Comparison of ENCODE assay signal across 8 mouse cellular contexts in the genomic region with DNA sequence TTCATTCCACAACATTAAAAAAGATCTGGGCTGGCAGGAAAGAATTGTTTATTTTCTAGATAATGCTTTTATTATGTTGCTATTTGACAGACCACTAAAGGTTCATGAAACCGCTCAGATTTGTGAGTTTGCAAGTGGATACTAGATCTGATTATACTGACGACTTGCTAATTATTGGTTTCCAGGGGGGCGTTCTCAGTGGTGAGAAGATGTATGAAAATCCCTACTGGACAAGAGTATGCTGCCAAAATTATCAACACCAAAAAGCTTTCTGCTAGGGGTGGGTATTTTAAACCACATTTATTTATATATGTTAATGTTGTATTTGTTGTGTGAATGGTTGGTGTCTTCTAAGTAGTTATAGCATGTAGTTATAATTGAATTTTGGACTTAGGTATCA. TPM values are rescaled to one million over a fixed set of nuclear protein-coding genes. Genes with fewer than 3 reads are reported as not detected.
A peak's percentile ranks its signal among the peaks of the same experiment; 100 is the strongest.
DNase-seq lines count a peak whose midpoint lies in the region; ATAC-seq lines count a peak whose summit lies in the region.
"Had no signal": no experiment of that assay in that cellular context is flagged by ENCODE, and none has a peak within 500 bp of the region (broad histone marks: within the 10 kb centered on the region; RNA-seq: fewer than 3 reads in every experiment).

No protein-coding gene starts in this region.

- H3K4me2 ChIP-seq in liver, embryonic 11.5 days: peak overlapping the region; percentile 85
- H3K4me2 ChIP-seq in forebrain, embryonic 13.5 days: peak overlapping the region; percentile 69
- peak overlapping the region; percentile 32 for H3K4me2 ChIP-seq in intestine, embryonic 16.5 days (ENCODE audit: low read depth, low read length)
- H3K4me2 ChIP-seq in stomach, embryonic 14.5 days (replicated peaks; ENCODE audit: low read depth, low read length): peak overlapping the region; percentile 85

- no peaks in the 10 kb centered on the region for H3K9me3 ChIP-seq in liver, embryonic 11.5 days (ENCODE audit: control insufficient read depth, low read length)
- H3K9me3 ChIP-seq in forebrain, embryonic 13.5 days (replicated peaks): no peaks in the 10 kb centered on the region
- H3K9me3 ChIP-seq in intestine, embryonic 16.5 days (ENCODE audit: control insufficient read depth, low read length): no peaks in the 10 kb centered on the region
- no peaks in the 10 kb centered on the region for H3K9me3 ChIP-seq in stomach, embryonic 14.5 days (ENCODE audit: control insufficient read depth, low read depth, low read length)

- H3K36me3 ChIP-seq in liver, embryonic 11.5 days (ENCODE audit: control insufficient read depth, insufficient read depth, low read length): peaks cover 2% of the 10 kb centered on the region; the same call in 1 of the 2 replicates
- H3K36me3 ChIP-seq in forebrain, embryonic 13.5 days (ENCODE audit: poor library complexity, severe bottlenecking): no peaks in the 10 kb centered on the region
- no peaks in the 10 kb centered on the region for H3K36me3 ChIP-seq in intestine, embryonic 16.5 days (ENCODE audit: control insufficient read depth, insufficient read depth, low read length)
- H3K36me3 ChIP-seq in stomach, embryonic 14.5 days (ENCODE audit: control insufficient read depth, insufficient read depth, low read length): no peaks in the 10 kb centered on the region; the same call in 1 of the 2 replicates

- H3K27ac ChIP-seq in liver, embryonic 11.5 days (ENCODE audit: low read depth, low read length): no peak overlapping the region
- H3K27ac ChIP-seq in forebrain, embryonic 13.5 days: no peak overlapping the region
- no peak overlapping the region for H3K27ac ChIP-seq in intestine, embryonic 16.5 days (ENCODE audit: low read length)
- no peak overlapping the region for H3K27ac ChIP-seq in stomach, embryonic 14.5 days (ENCODE audit: low read length)

- H3K4me3 ChIP-seq in liver, embryonic 11.5 days (ENCODE audit: low read depth, low read length): no peak overlapping the region
- H3K4me3 ChIP-seq in forebrain, embryonic 13.5 days: peak overlapping the region; percentile 83
- peak overlapping the region; percentile 83; the same call in 1 of the 2 replicates for H3K4me3 ChIP-seq in intestine, embryonic 16.5 days (ENCODE audit: low read length)
- H3K4me3 ChIP-seq in stomach, embryonic 14.5 days (ENCODE audit: low read depth, low read length): peak overlapping the region; percentile 83

- no peak for ATAC-seq in liver, embryonic 11.5 days (replicated peaks; ENCODE audit: low FRiP score)
- ATAC-seq in forebrain, embryonic 13.5 days: no peak
- ATAC-seq in intestine, embryonic 16.5 days: no peak
- no peak for ATAC-seq in stomach, embryonic 14.5 days (ENCODE audit: insufficient number of reproducible peaks, insufficient read depth, low FRiP score, low read depth)
- ATAC-seq: Patski had no signal

- no peak for DNase-seq in liver, embryonic 11.5 days (ENCODE audit: low spot score)
- no peak for DNase-seq in liver
- no peak for DNase-seq in right cerebral cortex, postnatal 4 days
- no peak for DNase-seq in cerebellum, adult 9-11 months

- H3K9ac ChIP-seq in liver, embryonic 11.5 days (ENCODE audit: low read depth, low read length): no peak overlapping the region
- H3K9ac ChIP-seq in forebrain, embryonic 13.5 days: no peak overlapping the region
- no peak overlapping the region for H3K9ac ChIP-seq in intestine, embryonic 16.5 days (ENCODE audit: low read depth, low read length)
- no peak overlapping the region for H3K9ac ChIP-seq in stomach, embryonic 14.5 days (replicated peaks; ENCODE audit: low read depth, low read length)

- peaks cover 6% of the 10 kb centered on the region; the same call in 1 of the 2 replicates for H3K27me3 ChIP-seq in liver, embryonic 11.5 days (replicated peaks; ENCODE audit: control insufficient read depth, insufficient read depth, low read length)
- H3K27me3 ChIP-seq in forebrain, embryonic 13.5 days: no peaks in the 10 kb centered on the region
- H3K27me3 ChIP-seq in intestine, embryonic 16.5 days (replicated peaks; ENCODE audit: control insufficient read depth, insufficient read depth, low read length): no peaks in the 10 kb centered on the region
- no peaks in the 10 kb centered on the region for H3K27me3 ChIP-seq in stomach, embryonic 14.5 days (ENCODE audit: control insufficient read depth, insufficient read depth, low read length)
- H3K27me3 ChIP-seq: Patski had no signal

- no peaks in the 10 kb centered on the region for H3K4me1 ChIP-seq in liver, embryonic 11.5 days (replicated peaks; ENCODE audit: control insufficient read depth, insufficient read depth, low read length)
- peaks cover 18% of the 10 kb centered on the region; the same call in 1 of the 2 replicates for H3K4me1 ChIP-seq in forebrain, embryonic 13.5 days
- H3K4me1 ChIP-seq in intestine, embryonic 16.5 days (ENCODE audit: control insufficient read depth, insufficient read depth, low read length): peaks cover 6% of the 10 kb centered on the region
- H3K4me1 ChIP-seq in stomach, embryonic 14.5 days (ENCODE audit: control insufficient read depth, insufficient read depth, low read length): 0 out of 2 replicates have a peak, but pooled peaks cover 6% of the 10 kb centered on the region

- 61% methylated on average over 3 of the region's 3 CpGs for WGBS in liver, embryonic 11.5 days
- WGBS in forebrain, embryonic 13.5 days: 33% methylated on average over 3 of the region's 3 CpGs
- WGBS in intestine, embryonic 16.5 days: 58% methylated on average over 3 of the region's 3 CpGs
- WGBS in stomach, embryonic 14.5 days: 61% methylated on average over 3 of the region's 3 CpGs

RNA-seq across cellular contexts. Expression of gene Camk2d, which starts 2.8 kb away (rescaled TPM):
- polyA plus RNA-seq in liver, embryonic 11.5 days (2014; fragmentation: Nextera tagmentation; extraction: Ambion mirVana): 8.5 and 10.5 TPM in 2 replicates
- 17.8 and 20.6 TPM in 2 replicates for polyA plus RNA-seq in forebrain, embryonic 13.5 days (2015; fragmentation: Nextera tagmentation; extraction: Ambion mirVana)
- 37.6 and 40.3 TPM in 2 replicates for polyA plus RNA-seq in intestine, embryonic 16.5 days (2015; fragmentation: Nextera tagmentation; extraction: Ambion mirVana)
- polyA plus RNA-seq in stomach, embryonic 14.5 days (2014; fragmentation: Nextera tagmentation; extraction: Ambion mirVana): 49.0 and 51.7 TPM in 2 replicates

Comparison
In these comparisons a context has a peak if more than half of its experiments do, and no peak if none do; other contexts are left out.
1. H3K4me2 ChIP-seq: peak in every context shown above with its lines; median percentile 85 in liver, embryonic 11.5 days; 85 in stomach, embryonic 14.5 days; 69 in forebrain, embryonic 13.5 days; 32 in intestine, embryonic 16.5 days.